Mouse (Mus musculus) embryo, embryonic 10 days (tissue): ENCODE measurements around the gene Fhl3.
"Not testable (repeated sequence)": the region's sequence is repeated elsewhere in the genome, so short reads cannot be mapped to it uniquely, and the experiment has no call there.

ENCODE experiments used
- DNase-seq: peaks from one replicate; pipeline ENCODE4 v3.0.0-alpha.2; 2015; ENCODE audit warnings: low spot score

Fhl3 gene

DNA sequence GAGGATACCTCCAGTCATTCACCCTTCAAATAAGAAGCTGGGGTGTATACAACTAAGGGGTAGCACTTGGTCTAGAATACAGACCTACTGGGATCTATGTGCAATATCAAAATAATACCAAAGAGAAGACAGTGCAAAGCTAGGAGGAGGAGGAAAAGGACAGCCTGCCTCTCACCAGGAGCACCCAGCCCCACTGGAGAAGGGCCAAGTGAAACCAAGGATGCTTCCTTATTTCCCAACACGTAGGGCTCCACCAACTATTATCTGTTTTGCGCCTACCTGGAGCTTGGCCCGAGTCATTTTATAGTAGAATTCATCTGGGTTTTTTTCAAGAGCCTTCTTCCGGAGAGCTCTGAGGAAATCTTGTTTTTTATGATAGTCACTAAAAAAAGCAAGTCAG lies 17.0 kb upstream of the Fhl3 start:
- no peak for DNase-seq

GRCm38 (mm10) chr4:124685004-124685403 lies 15.5 kb upstream of the Fhl3 start:
- no peak for DNase-seq

DNA sequence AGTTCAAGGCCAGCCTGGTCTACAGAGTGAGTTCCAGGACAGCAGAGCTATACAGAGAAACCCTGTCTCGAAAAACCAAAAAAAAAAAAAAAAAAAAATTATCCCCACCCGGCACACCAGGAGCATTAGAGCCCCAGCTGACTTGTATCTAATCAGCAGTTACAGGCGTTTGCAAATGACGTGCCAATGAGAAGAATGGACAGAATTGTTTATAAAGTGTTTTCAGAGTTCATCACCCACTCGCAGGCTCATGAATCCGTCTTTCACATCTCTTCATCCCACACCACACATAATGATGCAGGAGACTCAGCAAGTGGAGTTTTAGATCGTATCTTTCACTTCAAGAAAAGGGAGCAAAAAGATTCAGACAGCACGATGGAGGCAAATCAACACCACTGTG lies 15.0 kb upstream of the Fhl3 start:
- DNase-seq: no peak

DNA sequence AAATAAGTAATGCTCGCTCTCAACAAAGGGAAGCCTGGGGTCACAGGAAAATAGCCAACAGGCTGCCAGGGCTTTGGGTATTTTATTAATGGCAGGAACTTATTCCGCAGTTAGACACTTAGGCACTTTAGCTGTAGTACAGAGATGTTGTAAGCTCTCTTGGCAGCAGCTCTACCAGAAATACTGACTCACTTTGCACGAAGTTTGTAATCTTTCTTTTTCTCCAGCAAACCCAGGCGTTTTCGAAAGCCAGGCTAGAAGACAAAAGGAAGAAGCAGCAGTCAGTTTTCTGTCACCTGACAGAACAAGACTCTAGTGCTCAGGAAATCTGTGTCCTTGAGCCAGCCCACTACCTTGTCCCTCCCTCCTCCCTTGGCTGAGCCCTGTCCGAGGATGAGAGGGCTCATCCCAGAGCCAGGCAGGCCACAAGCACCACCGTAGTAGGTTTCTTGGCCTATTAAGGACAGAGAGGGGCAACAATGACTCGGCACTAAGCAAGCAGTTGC lies 14.6 kb upstream of the Fhl3 start:
- no peak for DNase-seq

DNA sequence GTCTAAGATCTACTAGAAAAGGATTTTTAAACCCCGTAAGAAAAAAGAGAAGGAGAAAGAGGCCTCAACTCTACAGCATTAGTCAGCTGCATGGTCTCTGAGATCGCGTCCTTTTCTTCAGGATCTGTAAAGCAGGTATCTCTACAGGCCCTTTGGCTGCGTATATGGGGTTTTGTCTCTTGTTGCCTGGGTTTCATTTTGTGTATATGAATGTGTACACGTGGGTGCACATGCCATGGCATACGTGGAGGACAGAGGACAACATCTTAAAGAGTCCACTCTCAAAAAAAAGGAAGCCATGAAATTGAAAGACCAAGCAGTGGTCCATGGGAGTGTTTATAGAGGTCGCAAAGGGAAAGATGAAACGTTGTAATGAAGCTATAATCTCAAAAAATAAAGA lies 9.0 kb upstream of the Fhl3 start:
- no peak for DNase-seq

DNA sequence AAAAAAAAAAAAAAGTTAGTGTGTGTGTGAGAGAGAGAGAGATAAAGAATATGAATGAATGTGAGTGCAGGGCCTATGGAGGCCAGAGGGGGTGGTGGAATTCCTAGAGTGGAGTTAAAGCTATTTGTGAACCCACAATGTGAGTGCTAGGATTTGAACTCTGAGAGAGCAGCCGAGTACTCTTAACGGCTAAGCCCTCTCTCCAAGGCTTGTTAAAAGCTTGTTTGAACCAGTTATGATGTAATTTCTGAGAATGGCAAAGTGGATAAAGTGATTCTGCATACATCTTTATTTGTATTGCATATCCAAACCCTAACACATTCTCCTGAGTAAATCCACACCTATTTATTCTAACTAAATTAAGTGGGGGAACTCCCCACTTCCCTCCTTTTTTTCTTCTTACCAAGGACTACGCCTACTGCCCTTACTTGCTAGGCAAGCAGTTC lies 8.1 kb upstream of the Fhl3 start:
- no peak for DNase-seq

DNA sequence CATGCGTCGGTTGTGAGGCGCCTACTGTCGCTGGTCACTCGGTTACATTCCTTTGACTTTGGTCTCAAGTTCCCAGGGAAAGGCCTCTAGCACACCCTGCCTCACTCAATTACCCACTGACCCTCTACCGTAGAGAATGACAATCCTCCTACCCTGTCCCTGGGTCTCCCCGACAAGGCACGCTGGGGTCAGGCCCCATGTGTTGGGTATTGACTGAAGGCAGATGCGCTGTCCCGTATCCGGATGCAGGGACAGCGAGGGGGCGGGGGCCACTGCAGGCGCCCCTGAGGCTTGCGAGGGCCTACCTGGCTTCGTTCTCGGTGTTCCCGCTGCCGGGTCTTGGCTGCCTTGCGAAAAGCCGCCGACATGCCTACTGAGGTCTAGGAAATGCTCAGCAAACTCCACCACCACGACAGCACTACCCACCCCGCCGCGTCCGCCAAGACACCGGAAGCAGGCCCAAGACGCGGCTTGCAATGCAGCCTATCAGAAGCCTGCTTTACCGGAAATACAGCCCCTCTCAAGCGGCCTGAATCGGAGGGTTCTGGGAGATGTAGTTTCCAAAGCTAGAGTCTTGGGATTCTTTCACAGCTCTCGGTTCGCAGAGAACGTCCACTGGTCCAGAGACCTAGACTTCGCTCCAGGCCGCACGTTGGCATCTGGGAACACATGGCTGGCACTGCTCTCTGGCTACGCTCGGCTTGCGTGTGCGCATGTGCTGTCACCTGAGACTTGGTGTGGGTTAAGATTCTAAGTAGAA lies 7.2 kb upstream of the Fhl3 start, which contains the start of gene Utp11:
Gene Utp11 (minus strand): TSS at position 466 of the 760 bp plus-strand sequence.
- peak; percentile 96 for DNase-seq

DNA sequence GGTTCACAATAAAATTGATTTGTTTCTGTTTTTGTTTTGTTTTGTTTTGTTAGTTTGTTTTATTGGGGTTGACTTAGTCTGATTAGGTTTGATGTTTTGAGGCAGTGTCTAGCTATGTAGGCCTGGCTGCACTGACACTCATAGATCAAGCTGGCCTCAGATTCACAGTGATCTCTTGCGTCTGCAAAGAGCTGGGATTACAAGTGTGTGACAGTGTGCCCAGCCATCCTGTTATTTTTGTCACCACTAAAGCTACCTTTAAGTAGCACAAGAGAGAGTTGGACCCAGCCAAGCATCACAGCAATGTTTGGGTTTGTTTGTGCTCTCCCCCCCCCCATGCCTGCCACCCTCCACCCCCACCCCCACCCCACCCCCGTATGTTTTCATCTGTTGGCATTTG lies 5.9 kb upstream of the Fhl3 start:
- DNase-seq: no peak

GRCm38 (mm10) chr4:124695786-124696516 lies 4.5 kb upstream of the Fhl3 start:
- DNase-seq: peak; percentile 60

DNA sequence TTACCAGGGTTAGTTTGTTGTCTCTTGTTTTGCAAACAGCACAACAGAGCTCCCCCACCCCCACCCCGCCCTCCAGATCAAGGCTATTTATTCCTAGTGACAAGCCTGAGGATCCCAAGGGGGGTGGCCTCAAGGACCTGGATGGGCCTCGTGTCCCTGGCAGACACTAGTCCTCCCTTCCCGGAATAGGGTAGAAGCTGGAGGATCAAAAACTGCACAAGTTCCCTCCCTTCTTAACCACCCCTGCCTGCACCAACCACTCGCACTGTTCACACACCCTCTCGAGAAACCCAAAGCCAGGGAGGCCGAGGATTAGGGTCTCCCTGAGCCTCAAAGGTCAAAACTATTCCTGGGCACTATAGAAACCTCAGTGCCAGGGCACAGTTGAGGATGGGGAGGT lies 710 bp upstream of the Fhl3 start:
- peak; percentile 14 for DNase-seq

DNA sequence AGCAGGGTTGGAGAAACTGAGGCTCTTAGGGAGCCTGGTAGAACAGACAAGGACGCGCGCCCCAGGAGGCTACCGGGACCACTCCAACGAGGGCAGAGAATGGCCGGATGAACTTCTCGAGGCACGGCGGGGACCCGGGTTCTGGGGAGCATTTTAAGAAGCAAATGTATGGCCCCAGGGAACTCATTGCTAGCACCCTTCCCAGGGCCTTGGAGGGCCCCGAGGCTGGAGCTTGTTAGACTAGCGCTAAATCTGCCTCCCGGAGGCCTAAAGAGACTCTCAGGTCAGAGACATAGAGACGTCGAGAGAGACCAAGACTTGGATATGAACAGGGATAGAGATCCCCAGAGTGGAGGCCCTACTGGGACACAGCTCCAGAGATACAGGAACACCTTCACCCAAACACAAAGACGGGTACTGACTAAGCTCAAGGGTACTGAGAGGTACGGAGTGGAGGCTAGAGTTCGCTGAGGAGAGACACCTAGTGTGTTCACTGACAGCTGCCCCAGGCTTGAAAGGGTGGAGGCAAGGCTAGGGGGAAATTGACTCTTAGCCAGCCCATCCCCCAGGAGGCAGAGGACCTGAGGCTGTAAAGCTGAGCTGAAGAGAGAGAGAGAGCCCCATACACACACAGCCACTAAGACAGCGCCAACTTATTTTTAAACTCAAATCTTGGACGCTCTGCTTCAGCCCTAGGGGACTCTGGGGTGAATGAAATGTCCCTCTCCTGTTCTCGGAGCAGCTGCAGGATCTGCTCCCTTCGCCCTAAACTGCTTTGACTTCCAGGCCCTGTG lies 748 bp downstream of the Fhl3 start:
- DNase-seq: peak; percentile 64

GRCm38 (mm10) chr4:124701916-124702315 lies 1.4 kb downstream of the Fhl3 start:
- DNase-seq: no peak

GRCm38 (mm10) chr4:124703406-124703805 lies 2.9 kb downstream of the Fhl3 start:
- no peak for DNase-seq

- peak; percentile 43 for DNase-seq
Measured at GRCm38 (mm10) chr4:124703881-124704796, 3.6 kb downstream of the Fhl3 start.

GRCm38 (mm10) chr4:124704797-124705474 lies 4.4 kb downstream of the Fhl3 start:
- peak; percentile 58 for DNase-seq

GRCm38 (mm10) chr4:124705661-124706269 lies 5.3 kb downstream of the Fhl3 start:
- no peak for DNase-seq

- DNase-seq: not testable (repeated sequence)
Measured at GRCm38 (mm10) chr4:124707381-124708199, 7.1 kb downstream of the Fhl3 start.

- DNase-seq: not testable (repeated sequence)
Measured at GRCm38 (mm10) chr4:124708200-124708517, 7.7 kb downstream of the Fhl3 start.
